Mouse (Mus musculus) bone marrow macrophage, adult 2 months (primary cell): Measurements from ENCODE around the gene Olfr153.
"Not testable (repeated sequence)": the region's sequence is repeated elsewhere in the genome, so short reads cannot be mapped to it uniquely, and the experiment has no call there.

Experiments
- CTCF ChIP-seq: IDR thresholded peaks from 2 replicates; pipeline ENCODE4 v1.5.1; 2012; ENCODE audit warnings: low read depth, mild to moderate bottlenecking, low read length, moderate library complexity
- POLR2A ChIP-seq: IDR thresholded peaks from 2 replicates; pipeline ENCODE4 v1.6.1; 2012; ENCODE audit warnings: mild to moderate bottlenecking, low read depth, low read length, borderline replicate concordance

- TF ChIP-seq CTCF, POLR2A: not testable (repeated sequence)
Measured at GRCm38 (mm10) chr2:87496993-87497392, 34.6 kb upstream of the Olfr153 start, which contains the start of gene Pramel7.
